Mouse (Mus musculus) splenic B cell, adult 2 months (primary cell): ENCODE data around the gene Lag3.

Experiments
- DNase-seq: peaks from one replicate; pipeline ENCODE4 v3.0.0-alpha.2; 2011; ENCODE audit warnings: low read depth, low spot score
- H3K27me3 ChIP-seq: 2 replicates; pipeline ENCODE4 v1.6.1; 2012; ENCODE audit warnings: mild to moderate bottlenecking, low read length, moderate library complexity, mixed read lengths; ENCODE audit not compliant: control insufficient read depth, poor library complexity, insufficient read depth, severe bottlenecking
- H3K36me3 ChIP-seq: 2 replicates; pipeline ENCODE4 v1.6.1; 2012; ENCODE audit warnings: mild to moderate bottlenecking, low read length, moderate library complexity, mixed read lengths; ENCODE audit not compliant: control insufficient read depth, poor library complexity, insufficient read depth, severe bottlenecking

Lag3 gene

GRCm38 (mm10) chr6:124931525-124932313 is 20.2 kb upstream of the Lag3 start:
- DNase-seq = peak; percentile 32
- no peaks in the 10 kb centered on the region; the same call in 1 of the 2 replicates for H3K27me3 ChIP-seq

GRCm38 (mm10) chr6:124930754-124931524 is 19.4 kb upstream of the Lag3 start, which contains the start of gene Mlf2:
Mlf2 (plus strand) TSS chr6:124931386.
- peak; percentile 98 for DNase-seq
- Histone ChIP-seq H3K27me3 (no peaks in the 10 kb centered on the region; the same call in 1 of the 2 replicates), H3K36me3 (peaks cover 9% of the 10 kb centered on the region)

More at GRCm38 (mm10) chr6:124931525-124932313, 20.2 kb upstream of the Lag3 start:
- H3K36me3 ChIP-seq = peaks cover 11% of the 10 kb centered on the region

- no peaks in the 10 kb centered on the region; the same call in 1 of the 2 replicates for H3K27me3 ChIP-seq
- peaks cover 9% of the 10 kb centered on the region for H3K36me3 ChIP-seq
- DNase-seq = no peak
These were observed 18.7 kb upstream of the Lag3 start for GRCm38 (mm10) chr6:124930231-124930630.

GRCm38 (mm10) chr6:124925941-124926340 is 14.4 kb upstream of the Lag3 start:
- no peaks in the 10 kb centered on the region; the same call in 1 of the 2 replicates for H3K27me3 ChIP-seq
- no peak for DNase-seq
- no peaks in the 10 kb centered on the region for H3K36me3 ChIP-seq

GRCm38 (mm10) chr6:124925173-124925793 is 13.8 kb upstream of the Lag3 start:
- Histone ChIP-seq H3K36me3 (no peaks in the 10 kb centered on the region), H3K27me3 (no peaks in the 10 kb centered on the region; the same call in 1 of the 2 replicates)
- DNase-seq = no peak

GRCm38 (mm10) chr6:124921539-124921938 is 10.0 kb upstream of the Lag3 start:
- DNase-seq = peak; percentile 52
- H3K27me3 ChIP-seq = no peaks in the 10 kb centered on the region; the same call in 1 of the 2 replicates
- H3K36me3 ChIP-seq = no peaks in the 10 kb centered on the region

GRCm38 (mm10) chr6:124920318-124921085 is 9.0 kb upstream of the Lag3 start:
- Histone ChIP-seq H3K27me3 (no peaks in the 10 kb centered on the region), H3K36me3 (no peaks in the 10 kb centered on the region)
- DNase-seq = no peak

GRCm38 (mm10) chr6:124919695-124920317 is 8.3 kb upstream of the Lag3 start, which contains the start of gene Ptms:
Ptms (minus strand) TSS chr6:124920103.
- peak; percentile 84 for DNase-seq
- Histone ChIP-seq H3K27me3 (no peaks in the 10 kb centered on the region), H3K36me3 (no peaks in the 10 kb centered on the region)

- DNase-seq = no peak
- Histone ChIP-seq H3K36me3 (no peaks in the 10 kb centered on the region), H3K27me3 (no peaks in the 10 kb centered on the region)
These were observed 7.6 kb upstream of the Lag3 start for GRCm38 (mm10) chr6:124918890-124919627.

- Histone ChIP-seq H3K27me3 (no peaks in the 10 kb centered on the region), H3K36me3 (no peaks in the 10 kb centered on the region)
- no peak for DNase-seq
These were observed 6.8 kb upstream of the Lag3 start for GRCm38 (mm10) chr6:124918331-124918690.

- no peaks in the 10 kb centered on the region for H3K36me3 ChIP-seq
- DNase-seq = peak; percentile 48
- no peaks in the 10 kb centered on the region for H3K27me3 ChIP-seq
These were observed 6.2 kb upstream of the Lag3 start for GRCm38 (mm10) chr6:124917518-124918330.

GRCm38 (mm10) chr6:124916695-124917517 is 5.4 kb upstream of the Lag3 start:
- DNase-seq = peak; percentile 91
- H3K36me3 ChIP-seq = no peaks in the 10 kb centered on the region
- no peaks in the 10 kb centered on the region for H3K27me3 ChIP-seq
